Mouse (Mus musculus): ENCODE data around the gene E130309D02Rik.

- TF ChIP-seq CTCF (conservative IDR thresholded peaks at IDR 0.05; ENCODE audit: insufficient read depth, insufficient read length, low read depth, low read length) (no peak), POLR2A (IDR thresholded peaks at IDR 0.05; ENCODE audit: low read depth, low read length) (no peak)
Measured at GRCm38 (mm10) chr5:143253881-143254486, 61.2 kb downstream of the E130309D02Rik start.

Data from kidney, adult 2 months (tissue).